Mouse (Mus musculus): ENCODE results near the gene Agbl3.

The Agbl3 gene

DNA sequence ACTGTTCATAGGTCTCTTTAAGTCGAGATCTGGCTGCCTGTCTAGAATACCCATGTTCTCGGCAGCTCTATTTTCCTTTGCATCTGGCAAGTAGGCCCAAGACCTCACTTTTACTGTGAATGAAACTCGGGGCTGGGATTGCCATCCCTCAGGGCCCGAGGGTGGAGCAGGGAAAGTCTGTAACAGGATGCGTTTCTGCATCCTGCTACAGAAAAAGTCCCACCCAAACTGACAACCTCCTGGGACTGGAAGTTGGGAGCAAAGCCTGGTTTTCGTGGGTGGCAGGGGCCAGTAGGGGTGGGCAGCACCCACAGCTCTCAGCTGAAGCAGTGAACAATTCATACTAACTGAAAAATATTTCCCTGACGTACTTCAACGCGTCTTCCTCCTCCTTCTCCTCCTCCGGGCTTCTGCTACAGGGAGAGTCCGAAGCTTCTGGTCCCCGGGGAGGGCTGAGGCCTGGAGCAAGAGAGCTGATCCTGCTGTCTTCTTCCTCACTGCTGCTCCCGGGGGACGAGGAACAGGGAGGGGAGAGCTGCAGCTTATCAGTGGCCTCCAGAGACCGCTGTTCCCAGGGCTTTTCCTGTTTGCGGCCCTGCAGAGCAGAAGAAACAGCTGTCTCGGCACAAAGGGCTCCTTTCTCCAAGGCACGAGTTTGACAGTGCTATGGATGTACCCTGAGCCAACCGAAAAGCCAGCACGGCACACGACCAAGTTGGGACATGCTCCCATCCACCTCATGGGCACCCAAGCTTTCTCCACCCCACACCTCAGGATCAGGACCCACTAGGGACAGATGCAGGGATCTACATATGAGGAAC, 94.1 kb downstream of the Agbl3 start:
- DNase-seq, result peak; percentile 72 to 87

GRCm38 (mm10) chr6:34875268-34875761, 95.1 kb downstream of the Agbl3 start:
- peak; percentile 50 to 60 for DNase-seq

DNA sequence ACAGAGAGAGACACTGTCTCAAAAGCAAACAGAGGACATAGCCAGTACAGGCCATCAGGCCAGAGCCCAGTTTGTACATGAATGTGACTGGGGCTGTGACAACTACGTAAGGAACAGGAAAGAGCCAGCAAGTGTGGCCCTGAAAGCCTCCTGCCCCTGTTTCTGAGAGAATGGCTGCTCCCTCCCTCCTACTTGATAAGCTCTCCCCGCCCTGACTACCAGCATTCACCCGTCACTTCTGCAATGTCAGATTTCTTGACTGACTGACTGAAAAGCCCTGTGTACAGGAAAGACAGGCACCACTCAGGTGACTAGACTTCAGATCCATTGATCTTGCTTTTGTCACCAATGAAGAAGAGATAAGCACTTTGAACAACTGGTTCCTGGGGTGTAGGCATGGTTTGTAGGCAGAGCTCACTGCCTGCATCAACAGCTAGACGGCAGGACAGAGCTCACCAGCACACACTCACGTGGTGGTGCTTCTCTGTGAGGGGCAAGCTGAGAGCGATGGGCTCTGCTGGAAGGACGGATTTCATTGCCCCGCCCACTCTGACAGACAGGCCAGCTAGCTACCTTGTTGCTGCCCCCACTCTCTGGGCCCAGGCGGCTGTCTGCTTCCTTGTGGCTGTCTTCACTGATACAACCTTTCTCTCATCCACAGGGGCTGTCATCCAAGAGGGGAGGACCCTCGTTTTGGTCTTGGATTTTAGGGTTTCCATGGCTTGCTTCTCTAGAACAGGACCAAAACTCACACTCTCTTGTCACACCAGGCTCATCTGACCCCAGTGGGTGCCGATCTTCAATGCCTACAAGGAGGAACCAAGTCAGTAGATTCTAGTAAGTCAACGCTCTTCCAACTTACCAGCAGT, 96.0 kb downstream of the Agbl3 start:
- DNase-seq, result peak; percentile 40 to 51

DNA sequence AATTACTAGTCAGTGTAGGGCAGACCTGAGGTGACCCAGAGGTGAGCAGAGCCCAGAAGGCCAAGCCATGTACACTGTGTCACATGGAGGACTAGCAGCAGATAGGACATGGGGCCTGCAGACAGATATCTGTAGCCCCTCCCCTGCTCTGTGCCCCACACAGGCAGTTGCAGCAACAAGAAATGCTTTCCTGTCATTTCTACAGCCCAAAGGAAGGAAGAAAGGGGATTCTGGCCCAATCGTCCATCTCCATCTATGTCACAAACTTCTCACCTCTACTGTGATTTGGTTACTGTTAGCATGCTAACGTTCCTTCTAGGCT, 96.6 kb downstream of the Agbl3 start:
- no peak for DNase-seq

DNA sequence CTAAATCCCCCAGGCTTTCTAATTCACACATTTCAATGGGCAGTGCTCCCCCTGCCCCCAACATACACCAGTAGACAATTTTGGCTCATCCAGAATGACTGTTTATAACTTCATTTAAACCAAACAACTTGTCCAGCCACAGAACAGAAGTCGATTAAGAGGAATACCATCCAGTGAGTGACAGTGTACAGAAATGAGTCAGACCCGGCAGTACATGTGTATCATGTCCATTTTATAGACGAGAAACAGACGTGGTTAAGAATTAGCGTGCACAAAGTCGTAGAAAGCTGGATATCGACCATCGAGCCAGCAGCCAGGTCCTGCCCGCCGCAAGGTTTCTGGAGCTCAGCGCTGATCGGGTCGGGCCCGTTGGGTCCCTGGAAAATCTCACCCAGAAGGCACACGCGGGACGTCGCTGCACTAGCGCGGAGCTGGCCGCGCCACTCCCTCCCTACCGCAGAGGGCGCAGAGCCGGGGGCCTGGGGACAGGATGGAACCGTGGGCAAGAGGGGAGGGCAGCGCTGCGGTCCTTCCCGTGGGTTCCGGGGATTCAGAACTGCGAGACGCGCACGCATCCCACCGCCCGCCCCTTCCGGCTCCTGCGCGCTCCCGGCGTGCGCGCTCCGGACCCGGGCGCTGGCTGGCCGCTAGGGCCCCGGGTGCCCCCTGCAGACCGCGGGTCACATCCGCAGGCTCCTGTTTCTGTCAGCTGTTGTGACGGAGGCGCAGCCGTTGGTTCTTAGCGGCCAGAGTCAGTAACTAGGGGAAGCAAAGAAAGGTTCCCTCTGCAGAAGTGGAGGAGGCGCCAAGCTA, 97.5 kb downstream of the Agbl3 start, which contains the start of gene Cyren:
Gene Cyren, minus strand, starts transcription at position 552 of the 813 bp plus-strand sequence.
- peak; percentile 96 to 98 for DNase-seq

DNA sequence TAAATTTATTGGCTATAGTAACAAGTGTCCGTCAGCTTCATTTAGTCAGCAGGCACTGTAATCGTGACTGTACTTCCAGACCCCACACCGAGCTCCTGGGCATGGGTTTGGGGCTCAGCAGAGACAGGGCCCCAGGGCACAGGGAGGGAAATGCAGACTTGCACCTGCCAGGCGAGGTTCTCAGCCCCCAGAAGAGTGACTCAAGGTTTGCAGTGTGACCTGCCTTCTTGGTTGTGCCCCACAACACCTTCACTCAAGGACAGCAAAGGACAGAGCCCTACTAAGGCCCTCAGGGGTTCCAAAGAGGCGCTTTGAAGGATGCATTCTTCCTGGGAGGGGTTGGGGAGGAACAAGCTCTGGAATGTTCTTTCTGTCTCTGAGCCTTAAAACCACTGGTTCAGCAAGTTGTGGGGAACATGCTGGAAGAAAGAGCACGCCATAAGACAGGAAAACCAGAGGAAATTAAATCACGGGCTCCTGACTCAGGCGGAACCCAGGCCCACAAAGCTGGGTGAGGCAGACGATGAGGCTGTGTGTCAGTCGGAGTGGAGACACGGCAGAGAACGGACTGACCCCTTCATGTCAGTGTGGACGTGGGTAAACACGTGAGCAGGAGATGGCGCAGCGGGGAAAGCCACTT, 99.0 kb downstream of the Agbl3 start:
- peak in 1 of 2 experiments; percentile 20 for DNase-seq

DNA sequence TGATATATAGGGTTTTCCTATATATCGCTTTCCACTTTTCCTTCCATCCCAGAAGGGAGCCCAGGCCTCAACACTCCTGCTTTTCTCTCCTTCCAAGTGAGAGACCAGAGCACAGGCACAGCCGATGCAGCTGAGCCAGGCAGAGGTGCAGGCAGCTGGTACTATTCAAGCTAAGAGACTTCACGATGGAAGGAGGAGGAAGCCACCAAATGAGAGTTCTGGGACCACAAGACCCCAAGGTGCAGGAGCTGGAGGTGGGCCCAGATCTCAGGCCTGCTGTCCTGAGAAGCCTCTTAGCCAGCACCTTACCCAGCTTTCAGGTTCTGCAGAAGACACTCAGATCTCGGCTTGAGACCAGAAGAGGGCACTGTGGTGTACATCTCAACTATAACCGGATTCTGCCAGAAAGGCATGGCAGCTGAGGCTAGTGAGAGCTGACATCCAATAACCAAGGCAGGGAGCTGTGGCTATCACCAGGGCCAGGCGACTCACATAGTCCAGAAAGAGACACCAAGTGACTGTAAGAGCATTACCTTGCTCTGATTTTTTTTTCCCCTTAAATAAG, 99.8 kb downstream of the Agbl3 start:
- peak; percentile 43 to 61 for DNase-seq

DNA sequence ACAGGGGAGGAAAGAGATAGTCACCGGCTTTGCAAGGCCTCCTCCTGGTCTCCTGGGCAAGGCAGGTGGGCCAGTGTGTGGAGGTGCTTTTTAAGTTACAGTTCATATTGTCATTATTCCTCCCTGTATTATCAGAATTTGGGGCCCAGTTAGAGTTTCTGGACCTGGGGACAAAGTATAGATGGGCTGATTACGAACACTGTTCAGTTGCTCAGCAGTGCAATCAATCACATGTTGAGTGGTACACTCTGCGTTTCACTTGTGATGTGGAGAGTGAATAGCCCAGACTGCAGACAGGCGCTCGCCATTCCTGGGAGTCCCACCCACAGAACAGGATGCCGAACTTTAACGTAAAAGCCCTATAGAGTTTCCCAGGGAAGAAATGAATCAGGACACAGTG, 104.5 kb downstream of the Agbl3 start:
- no peak for DNase-seq

DNA sequence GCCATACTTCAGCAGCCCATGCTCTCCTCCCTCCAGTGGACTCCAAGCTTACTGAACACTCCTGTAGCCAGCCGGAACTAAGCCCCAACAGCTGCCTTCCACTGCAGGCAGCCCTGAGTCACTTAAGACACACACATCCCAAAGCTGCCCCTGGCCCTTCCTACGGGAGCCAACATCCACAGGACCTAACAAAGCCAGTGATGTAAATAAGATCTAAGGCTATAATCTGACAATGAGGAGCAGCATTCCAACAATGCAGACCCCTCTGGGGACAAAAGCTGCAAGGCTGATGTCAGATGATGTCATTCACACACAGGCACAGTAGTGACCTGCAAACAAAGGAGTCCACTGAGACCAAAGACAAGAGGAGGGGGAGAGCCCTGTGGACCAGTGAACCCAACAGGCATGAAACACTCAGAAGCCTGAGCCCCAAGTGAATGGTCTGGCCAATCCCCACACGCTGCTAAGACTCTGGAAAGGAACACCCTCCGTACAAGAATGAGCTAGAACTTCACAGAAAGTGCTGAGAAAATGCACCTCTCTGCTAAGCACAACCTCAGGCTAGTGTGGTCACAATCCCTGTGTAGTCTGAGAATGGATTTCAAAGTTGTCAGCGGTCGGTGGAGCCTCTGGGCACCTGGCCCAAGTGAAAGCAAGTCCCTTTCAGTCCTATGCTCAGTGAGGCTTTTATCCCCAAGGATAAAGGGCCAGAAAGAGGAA, 107.1 kb downstream of the Agbl3 start:
- DNase-seq, result no peak

DNA sequence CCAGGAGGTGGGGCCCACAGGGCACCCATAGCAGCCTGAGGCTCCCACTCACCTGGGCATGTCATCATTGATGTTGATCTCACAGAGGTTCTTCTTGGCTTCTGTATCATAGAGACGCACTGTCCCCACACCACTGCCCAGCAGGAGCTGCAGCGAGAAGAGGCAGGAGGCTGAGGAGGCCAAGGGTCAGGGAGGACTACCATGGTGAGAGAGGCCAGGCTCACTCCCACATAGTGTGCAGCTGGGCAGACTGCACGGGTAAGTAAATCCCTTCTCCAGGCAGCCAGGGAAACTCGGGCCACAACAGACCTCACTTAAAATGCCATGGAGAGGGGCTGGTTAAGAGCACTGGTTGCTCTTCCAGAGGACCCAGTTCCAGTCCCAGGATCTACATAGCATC, 109.0 kb downstream of the Agbl3 start:
- no peak for DNase-seq

- peak in 1 of 2 experiments; percentile 15 for DNase-seq
These were observed 115.3 kb downstream of the Agbl3 start for GRCm38 (mm10) chr6:34895569-34895968.

- DNase-seq, result no peak
These were observed 116.0 kb downstream of the Agbl3 start for GRCm38 (mm10) chr6:34896168-34896780.

DNA sequence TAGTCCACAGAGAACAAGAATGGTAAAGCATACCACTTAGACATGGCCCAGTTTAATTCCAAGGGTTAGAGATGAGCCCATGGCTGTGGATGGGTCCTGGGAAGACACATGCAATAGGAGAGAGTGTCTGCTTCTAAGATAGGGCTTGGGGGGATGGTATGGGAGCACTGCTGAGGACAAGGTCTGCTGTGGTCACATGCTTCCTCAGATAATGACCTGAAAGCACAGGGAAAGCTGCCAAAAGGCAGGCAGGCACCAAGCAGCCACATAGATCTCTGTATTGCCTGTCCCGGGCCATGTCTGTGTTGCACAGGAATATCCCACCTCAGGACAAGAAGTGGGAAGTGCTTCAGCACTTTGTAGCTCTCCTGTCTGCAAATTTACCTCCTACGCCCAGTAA, 118.9 kb downstream of the Agbl3 start:
- no peak for DNase-seq

DNA sequence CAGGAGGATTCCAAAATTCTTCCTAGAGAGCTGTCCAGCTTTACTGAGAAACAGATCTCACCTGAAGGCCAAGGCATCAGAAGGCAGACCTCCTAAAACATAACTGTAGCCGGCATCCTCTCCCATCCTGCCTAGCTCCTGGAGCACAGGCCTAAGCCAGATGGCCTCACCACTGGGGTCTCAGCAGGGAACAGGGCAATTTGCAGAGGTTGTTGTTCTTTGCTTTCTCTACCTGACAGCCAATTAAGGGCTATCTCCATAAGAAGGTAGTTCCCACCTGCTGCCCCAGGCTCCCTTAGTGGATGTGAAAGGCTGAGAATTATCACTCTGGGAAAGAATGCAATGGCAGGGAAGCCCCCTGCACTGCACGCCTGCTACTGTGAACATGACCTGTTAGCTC, 120.8 kb downstream of the Agbl3 start:
- DNase-seq, result no peak

GRCm38 (mm10) chr6:34901911-34902444, 121.7 kb downstream of the Agbl3 start:
- DNase-seq, result no peak

DNA sequence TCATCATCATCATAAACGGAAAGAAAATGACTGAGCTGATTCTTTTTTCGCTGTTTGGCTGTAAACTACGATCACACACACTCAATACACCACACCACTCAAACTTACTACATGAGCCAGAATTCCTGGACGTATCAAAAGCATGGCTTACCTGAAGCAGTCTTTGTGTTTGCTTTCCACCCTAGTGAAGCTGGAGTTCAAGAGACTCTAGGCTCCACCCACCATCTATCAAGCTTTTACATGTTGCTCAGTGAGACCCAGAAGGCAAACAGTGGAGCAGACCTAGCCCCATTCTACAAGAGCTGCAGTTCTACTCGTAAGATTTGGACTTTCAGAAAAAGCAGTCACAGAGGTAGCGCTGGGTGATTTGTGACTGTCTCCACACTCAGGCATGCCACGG, 122.3 kb downstream of the Agbl3 start:
- peak in 1 of 2 experiments; percentile 37 for DNase-seq

- DNase-seq, result peak; percentile 81 to 91
These were observed 123.2 kb downstream of the Agbl3 start for GRCm38 (mm10) chr6:34903441-34903840.

DNA sequence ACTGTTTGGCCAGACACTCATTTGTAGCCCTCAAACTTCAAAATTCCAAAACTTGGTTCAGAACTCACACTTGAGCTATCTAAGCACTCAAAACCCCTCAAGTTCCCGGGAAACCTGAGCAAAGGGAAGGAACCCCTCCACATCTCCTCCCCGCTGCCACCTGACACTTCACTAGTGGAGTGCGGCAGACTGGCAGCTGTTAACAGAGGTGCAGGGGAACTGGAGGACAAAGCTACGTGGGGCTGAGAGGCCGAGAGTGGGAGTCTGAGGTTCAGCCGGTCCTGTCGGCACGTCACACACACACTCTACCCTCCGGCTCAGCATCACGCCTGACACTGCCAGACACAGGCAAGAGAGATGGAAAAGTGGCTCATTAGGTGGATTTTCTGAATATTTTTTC, 123.6 kb downstream of the Agbl3 start:
- DNase-seq, result peak; percentile 52 to 80

GRCm38 (mm10) chr6:34904361-34904760, 124.1 kb downstream of the Agbl3 start:
- DNase-seq, result peak; percentile 56 to 87

- DNase-seq, result no peak
These were observed 125.9 kb downstream of the Agbl3 start for GRCm38 (mm10) chr6:34906125-34906524.

DNA sequence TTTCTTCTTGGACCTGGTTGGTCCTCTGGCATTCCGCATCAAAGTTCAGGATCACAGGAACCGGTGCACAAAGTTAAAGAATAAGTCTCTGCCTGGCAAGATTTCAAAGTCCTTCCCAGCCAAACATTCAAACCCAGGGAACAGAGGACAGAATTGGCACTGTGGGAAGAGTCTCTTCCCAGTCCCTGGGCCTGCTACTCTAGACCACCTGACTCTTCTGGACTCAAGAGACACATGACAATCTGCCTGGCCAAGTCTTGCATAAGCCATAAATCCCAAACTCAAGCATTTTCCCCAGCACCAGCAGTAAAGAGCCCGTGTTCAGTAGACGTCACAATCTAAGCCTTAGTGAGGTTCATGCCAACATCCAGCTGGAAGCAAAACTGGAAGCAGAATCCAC, 126.4 kb downstream of the Agbl3 start:
- no peak for DNase-seq
